Mouse (Mus musculus) monocyte, adult 2 months (primary cell): ENCODE data around the gene Olfr1181.
"Not testable (repeated sequence)": the region's sequence is repeated elsewhere in the genome, so short reads cannot be mapped to it uniquely, and the experiment has no call there.

Source experiments
- DNase-seq, 2 experiments: peaks; one replicate each; pipeline ENCODE4 v3.0.0; 2022; ENCODE audit warnings: low spot score in 2 of 2, low read depth in 1 of 2

Gene Olfr1181

DNA sequence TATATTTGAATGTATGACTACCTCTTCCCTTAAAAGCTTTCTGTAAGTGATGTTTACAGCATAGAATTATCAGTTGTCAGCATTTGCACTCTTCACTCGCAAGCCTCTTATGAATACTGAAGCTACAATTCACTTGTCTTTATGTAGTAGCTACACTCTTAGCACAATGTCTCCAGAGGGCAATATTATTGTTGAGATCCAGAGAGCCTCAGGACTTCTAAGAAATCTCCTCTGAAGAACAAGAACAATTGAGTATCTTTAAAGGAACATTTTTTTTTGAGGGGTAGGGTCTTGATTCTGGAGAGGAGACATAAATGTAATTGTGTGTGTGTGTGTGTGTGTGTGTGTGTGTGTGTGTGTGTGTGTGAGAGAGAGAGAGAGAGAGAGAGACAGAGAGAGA, at the start of gene Olfr1181:
TSS of gene Olfr1181 (minus strand) at position 101 of the 400 bp plus-strand sequence.
- DNase-seq = no peak

DNA sequence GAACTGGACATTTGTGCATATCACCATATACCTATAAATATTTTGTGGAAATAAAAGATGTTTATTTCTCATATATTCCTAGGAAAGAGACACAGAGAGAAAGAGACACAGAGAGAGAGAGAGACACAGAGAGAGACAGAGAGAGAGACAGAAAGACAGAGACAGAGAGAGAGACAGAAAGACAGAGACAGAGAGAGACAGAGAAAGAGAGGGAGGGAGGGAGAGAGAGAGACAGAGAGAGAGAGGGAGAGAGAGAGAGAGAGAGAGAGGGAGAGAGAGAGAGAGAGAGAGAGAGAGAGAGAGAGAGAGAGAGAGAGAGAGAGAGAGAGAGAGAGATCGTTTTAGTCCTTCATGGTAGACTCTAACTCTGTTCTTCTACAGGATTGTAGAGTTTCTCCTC, 28.6 kb upstream of the Olfr1181 start, which contains the start of gene Olfr1183:
TSS of gene Olfr1183 (plus strand) at position 301 of the 400 bp plus-strand sequence.
- not testable (repeated sequence) for DNase-seq

DNA sequence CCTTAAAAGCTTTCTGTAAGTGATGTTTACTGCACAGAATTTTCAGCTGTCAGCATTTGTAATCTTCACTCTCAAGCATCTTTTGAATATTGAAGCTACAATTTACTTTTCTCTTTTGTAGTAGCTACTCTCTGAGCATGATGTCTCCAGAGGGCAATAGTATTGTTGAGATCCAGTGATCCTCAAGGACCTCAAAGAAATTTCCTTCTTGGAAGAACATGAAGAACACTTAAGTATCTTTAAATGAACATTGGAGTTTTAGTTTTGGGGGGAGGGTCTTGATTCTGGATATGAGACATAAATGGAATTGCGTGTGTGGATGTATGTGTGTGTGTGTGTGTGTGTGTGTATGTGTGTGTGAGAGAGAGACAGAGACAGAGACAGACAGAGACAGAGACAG, 23.1 kb upstream of the Olfr1181 start, which contains the start of gene Gm13757:
TSS of gene Gm13757 (minus strand) at position 101 of the 400 bp plus-strand sequence.
- no peak for DNase-seq

DNA sequence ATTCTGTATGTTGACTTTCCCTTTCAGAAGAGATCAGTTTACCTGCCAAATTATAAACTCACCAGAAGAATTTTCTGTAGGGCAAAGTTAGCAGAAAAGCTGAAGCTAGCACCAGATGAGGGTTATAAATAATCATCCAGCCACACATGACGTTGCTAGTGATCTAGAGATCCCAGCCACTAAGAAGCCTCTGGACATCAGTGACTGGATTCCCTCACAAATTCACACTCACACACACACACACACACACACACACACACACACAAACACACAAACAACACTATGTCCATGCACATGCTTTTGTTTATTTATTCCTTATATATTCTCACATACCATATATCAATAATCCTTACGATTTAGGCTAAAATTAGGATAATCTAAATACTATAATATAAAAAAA, 6.9 kb downstream of the Olfr1181 start, which contains the start of gene Olfr1180:
TSS of gene Olfr1180 (minus strand) at position 101 of the 400 bp plus-strand sequence.
- no peak for DNase-seq

DNA sequence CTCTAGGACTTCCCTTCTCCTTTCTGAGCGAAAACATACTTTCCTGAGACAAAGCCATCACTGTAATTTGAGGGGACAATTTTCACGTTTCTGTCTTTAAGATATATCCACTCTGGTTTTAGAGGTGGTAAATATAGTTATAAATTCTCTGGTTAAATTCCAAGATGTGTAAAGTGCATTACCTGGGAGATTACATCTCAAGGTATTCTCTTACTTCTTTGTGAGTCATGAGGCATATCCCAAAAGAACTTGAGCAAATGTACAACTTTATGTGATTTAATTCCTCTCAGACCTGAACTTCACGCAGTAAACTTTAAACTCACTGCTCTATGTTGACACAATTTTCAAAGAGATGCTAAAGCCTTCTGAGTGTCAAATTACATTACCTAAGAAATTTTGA, 19.6 kb downstream of the Olfr1181 start, which contains the start of gene Olfr1179:
TSS of gene Olfr1179 (minus strand) at position 101 of the 400 bp plus-strand sequence.
- no peak for DNase-seq

DNA sequence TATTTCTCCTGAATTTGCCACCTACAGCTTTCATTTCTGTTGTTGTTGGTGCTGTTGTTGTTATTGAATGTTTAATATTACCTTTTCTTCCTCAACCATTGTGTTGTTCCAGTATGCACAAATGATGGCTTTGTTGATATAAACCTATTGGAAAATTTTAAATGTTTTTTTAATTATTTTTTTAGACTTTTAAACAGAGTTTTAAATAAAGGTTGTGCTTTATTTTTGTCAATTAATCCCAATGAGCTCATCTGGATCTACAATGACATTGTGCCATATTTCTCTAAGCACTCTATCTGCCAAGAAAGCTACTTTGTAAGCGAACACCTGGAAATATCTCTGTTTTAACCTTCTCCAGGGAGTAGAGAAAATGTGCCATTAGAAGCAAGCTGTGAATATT, 39.2 kb downstream of the Olfr1181 start, which contains the start of gene Olfr1178:
TSS of gene Olfr1178 (plus strand) at position 301 of the 400 bp plus-strand sequence.
- no peak for DNase-seq
